Mouse (Mus musculus): ENCODE results near the gene Eps15l1. TPM values are rescaled to one million over a fixed set of nuclear protein-coding genes. Genes with fewer than 3 reads are reported as not detected.

Eps15l1 gene
- total and polyA plus RNA-seq, 2 experiments = 9.0 to 13.0 TPM

DNA sequence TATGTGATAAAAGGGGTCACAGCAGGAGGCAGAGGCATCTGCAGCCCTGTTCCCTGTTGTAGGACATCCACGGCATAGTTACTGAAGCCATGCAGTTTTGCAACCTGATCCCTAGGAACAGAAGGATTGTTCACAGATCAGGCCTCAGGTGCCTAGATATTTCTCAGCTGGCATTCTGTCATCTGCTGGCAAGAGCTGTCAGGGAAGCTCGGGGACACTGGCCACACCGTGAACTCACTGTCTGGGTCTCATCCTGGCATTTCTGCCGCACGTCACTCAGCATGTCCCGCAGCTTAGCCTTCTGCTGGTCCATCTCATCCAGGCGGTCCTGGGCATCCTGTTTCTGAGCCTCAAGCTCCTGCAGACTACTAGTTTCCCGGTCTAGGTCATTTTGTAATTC, 40.6 kb downstream of the Eps15l1 start:
- Histone ChIP-seq H3K4me1 (ENCODE audit: control insufficient read depth, insufficient read depth, low read length) (peaks cover 7% of the 10 kb centered on the region), H3K36me3 (ENCODE audit: control insufficient read depth, insufficient read depth, low read length) (peaks cover 33% of the 10 kb centered on the region), H3K4me3 (ENCODE audit: insufficient read depth, low read depth, low read length) (no peak overlapping the region), H3K9ac (ENCODE audit: low read depth, low read length) (no peak overlapping the region), H3K27me3 (ENCODE audit: control insufficient read depth, insufficient read depth, low read length) (no peaks in the 10 kb centered on the region), H3K27ac (replicated peaks; ENCODE audit: insufficient read depth, low read depth, low read length) (no peak overlapping the region), H3K79me2 (ENCODE audit: control insufficient read depth, insufficient read depth, low read length) (no peaks in the 10 kb centered on the region)
- DNase-seq (ENCODE audit: extremely low read depth, low read depth, low spot score) = no peak
- WGBS = 95% methylated on average over 8 of the region's 8 CpGs
- TF ChIP-seq CTCF (IDR thresholded peaks at IDR 0.05; ENCODE audit: low read depth, low read length) (no peak), POLR2A (IDR thresholded peaks at IDR 0.05; ENCODE audit: extremely low read depth, insufficient read depth, low read length) (no peak)

DNA sequence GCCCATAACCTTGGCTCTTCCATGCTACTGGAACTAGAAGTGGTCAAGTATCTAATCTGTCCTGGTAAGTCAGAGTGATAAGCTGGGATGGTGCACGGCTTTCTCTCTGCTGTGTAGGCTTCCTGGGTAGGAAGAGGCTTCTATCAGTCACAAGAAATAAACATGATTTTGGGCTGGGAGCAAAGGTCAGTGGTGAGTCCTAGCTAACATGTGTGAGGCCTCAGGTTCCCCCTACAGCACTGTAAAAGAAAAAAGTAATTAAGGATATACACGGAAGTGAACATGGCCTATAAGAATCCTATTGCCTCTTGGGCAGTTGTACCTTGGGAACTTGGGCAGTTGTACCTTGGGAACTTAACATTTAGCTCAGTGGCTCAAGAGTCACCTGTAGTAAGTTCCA, 44.4 kb downstream of the Eps15l1 start:
- H3K4me3 ChIP-seq (ENCODE audit: insufficient read depth, low read depth, low read length) = no peak overlapping the region
- 72% methylated on average over 2 of the region's 2 CpGs for WGBS
- no peaks in the 10 kb centered on the region for H3K27me3 ChIP-seq (ENCODE audit: control insufficient read depth, insufficient read depth, low read length)
- H3K4me1 ChIP-seq (ENCODE audit: control insufficient read depth, insufficient read depth, low read length) = peaks cover 7% of the 10 kb centered on the region
- TF ChIP-seq CTCF (IDR thresholded peaks at IDR 0.05; ENCODE audit: low read depth, low read length) (no peak), POLR2A (IDR thresholded peaks at IDR 0.05; ENCODE audit: extremely low read depth, insufficient read depth, low read length) (no peak)
- no peak overlapping the region for H3K27ac ChIP-seq (replicated peaks; ENCODE audit: insufficient read depth, low read depth, low read length)
- H3K9ac ChIP-seq (ENCODE audit: low read depth, low read length) = no peak overlapping the region
- peak; percentile 38 for DNase-seq (ENCODE audit: extremely low read depth, low read depth, low spot score)
- H3K36me3 ChIP-seq (ENCODE audit: control insufficient read depth, insufficient read depth, low read length) = peaks cover 22% of the 10 kb centered on the region
- no peaks in the 10 kb centered on the region for H3K79me2 ChIP-seq (ENCODE audit: control insufficient read depth, insufficient read depth, low read length)

DNA sequence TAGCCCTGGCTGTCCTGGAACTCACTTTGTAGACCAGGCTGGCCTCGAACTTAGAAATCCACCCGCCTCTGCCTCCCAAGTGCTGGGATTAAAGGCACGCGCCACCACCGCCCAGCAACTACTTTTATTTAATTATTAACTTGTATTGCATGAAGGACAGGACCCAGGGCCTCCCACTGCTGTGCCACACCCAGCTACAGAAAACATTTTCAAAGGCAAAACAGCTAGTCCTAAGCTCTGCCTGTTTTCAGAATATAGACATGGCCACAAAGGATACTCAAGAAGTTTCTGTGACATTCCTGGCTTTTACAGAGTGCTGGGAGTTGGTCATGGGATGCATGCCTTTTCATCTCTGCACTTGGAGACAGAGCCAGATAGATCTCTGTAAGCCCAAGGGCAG, 45.0 kb downstream of the Eps15l1 start:
- Histone ChIP-seq H3K27me3 (ENCODE audit: control insufficient read depth, insufficient read depth, low read length) (no peaks in the 10 kb centered on the region), H3K27ac (replicated peaks; ENCODE audit: insufficient read depth, low read depth, low read length) (no peak overlapping the region), H3K36me3 (ENCODE audit: control insufficient read depth, insufficient read depth, low read length) (peaks cover 26% of the 10 kb centered on the region), H3K79me2 (ENCODE audit: control insufficient read depth, insufficient read depth, low read length) (no peaks in the 10 kb centered on the region), H3K9ac (ENCODE audit: low read depth, low read length) (no peak overlapping the region), H3K4me1 (ENCODE audit: control insufficient read depth, insufficient read depth, low read length) (peaks cover 7% of the 10 kb centered on the region), H3K4me3 (ENCODE audit: insufficient read depth, low read depth, low read length) (no peak overlapping the region)
- WGBS = 30% methylated on average over 5 of the region's 5 CpGs
- peak; percentile 34 for DNase-seq (ENCODE audit: extremely low read depth, low read depth, low spot score)
- TF ChIP-seq CTCF (IDR thresholded peaks at IDR 0.05; ENCODE audit: low read depth, low read length) (no peak), POLR2A (IDR thresholded peaks at IDR 0.05; ENCODE audit: extremely low read depth, insufficient read depth, low read length) (no peak)

DNA sequence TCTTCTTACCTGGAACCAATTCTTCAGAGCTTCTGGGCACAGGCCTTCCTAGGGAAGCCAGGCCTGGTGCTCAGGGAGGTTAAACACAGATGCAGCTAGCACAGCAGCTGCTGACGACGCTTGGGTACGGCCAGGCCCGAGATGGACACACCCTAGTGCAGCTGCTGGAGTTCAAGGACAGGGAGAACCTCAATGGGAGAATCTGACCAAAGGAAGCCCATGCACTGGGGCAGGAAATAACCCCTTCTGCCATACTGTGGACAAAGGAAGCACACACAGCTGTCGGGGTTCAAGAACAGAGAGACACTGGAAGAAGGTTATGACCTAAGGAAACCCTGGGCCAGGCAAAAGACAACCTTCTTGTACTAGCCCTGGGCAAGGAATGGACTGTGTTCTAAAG, 46.1 kb downstream of the Eps15l1 start:
- TF ChIP-seq POLR2A (IDR thresholded peaks at IDR 0.05; ENCODE audit: extremely low read depth, insufficient read depth, low read length) (no peak), CTCF (IDR thresholded peaks at IDR 0.05; ENCODE audit: low read depth, low read length) (no peak)
- Histone ChIP-seq H3K4me3 (ENCODE audit: insufficient read depth, low read depth, low read length) (no peak overlapping the region), H3K27me3 (ENCODE audit: control insufficient read depth, insufficient read depth, low read length) (no peaks in the 10 kb centered on the region), H3K36me3 (ENCODE audit: control insufficient read depth, insufficient read depth, low read length) (peaks cover 27% of the 10 kb centered on the region), H3K27ac (replicated peaks; ENCODE audit: insufficient read depth, low read depth, low read length) (no peak overlapping the region), H3K79me2 (ENCODE audit: control insufficient read depth, insufficient read depth, low read length) (no peaks in the 10 kb centered on the region), H3K9ac (ENCODE audit: low read depth, low read length) (no peak overlapping the region), H3K4me1 (ENCODE audit: control insufficient read depth, insufficient read depth, low read length) (peaks cover 7% of the 10 kb centered on the region)
- no peak for DNase-seq (ENCODE audit: extremely low read depth, low read depth, low spot score)
- WGBS = 79% methylated on average over 5 of the region's 5 CpGs

DNA sequence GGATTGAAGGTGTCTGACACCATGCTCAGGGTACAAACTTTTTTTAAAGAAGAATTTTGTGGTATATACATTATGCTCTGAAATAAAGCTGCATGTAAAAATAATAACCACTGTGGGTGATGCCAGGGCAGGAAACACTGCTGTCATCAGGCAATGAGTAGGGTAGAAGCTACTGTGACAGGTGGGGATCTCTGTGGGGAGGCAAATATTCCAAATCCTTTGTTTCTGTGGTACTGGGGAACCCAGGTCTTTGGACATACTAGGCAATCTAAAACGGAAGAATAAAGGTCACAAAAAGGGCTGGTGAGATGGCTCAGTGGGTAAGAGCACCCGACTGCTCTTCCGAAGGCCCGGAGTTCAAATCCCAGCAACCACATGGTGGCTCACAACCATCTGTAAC, 48.9 kb downstream of the Eps15l1 start:
- Histone ChIP-seq H3K79me2 (ENCODE audit: control insufficient read depth, insufficient read depth, low read length) (no peaks in the 10 kb centered on the region), H3K4me1 (ENCODE audit: control insufficient read depth, insufficient read depth, low read length) (peaks cover 7% of the 10 kb centered on the region), H3K27me3 (ENCODE audit: control insufficient read depth, insufficient read depth, low read length) (no peaks in the 10 kb centered on the region), H3K36me3 (ENCODE audit: control insufficient read depth, insufficient read depth, low read length) (peaks cover 30% of the 10 kb centered on the region), H3K27ac (replicated peaks; ENCODE audit: insufficient read depth, low read depth, low read length) (no peak overlapping the region), H3K9ac (ENCODE audit: low read depth, low read length) (no peak overlapping the region), H3K4me3 (ENCODE audit: insufficient read depth, low read depth, low read length) (no peak overlapping the region)
- TF ChIP-seq CTCF (IDR thresholded peaks at IDR 0.05; ENCODE audit: low read depth, low read length) = no peak
- WGBS = 88% methylated on average over 4 of the region's 4 CpGs
- no peak for DNase-seq (ENCODE audit: extremely low read depth, low read depth, low spot score)

DNA sequence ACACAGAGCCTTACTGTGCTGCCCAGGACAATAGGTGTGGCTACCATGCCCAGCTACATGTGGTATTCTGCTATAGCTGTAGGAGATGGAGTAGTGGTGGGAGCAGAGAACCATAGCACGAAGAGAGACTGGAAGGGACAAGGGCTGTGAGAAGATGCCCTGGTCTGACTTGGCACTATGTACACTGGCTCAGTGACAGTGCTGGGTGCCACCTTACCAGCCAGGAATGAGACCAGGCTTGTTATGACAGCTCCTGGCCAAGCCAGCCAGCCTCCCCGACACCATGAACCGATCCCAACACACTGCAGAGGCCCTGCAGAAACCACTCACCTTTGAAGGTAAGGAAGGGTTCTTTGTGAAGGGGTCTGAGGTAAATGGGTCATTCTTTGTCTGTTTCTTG, 49.9 kb downstream of the Eps15l1 start:
- WGBS = 97% methylated on average over 3 of the region's 3 CpGs

More for the DNA sequence above, 49.9 kb downstream of the Eps15l1 start:
- H3K36me3 ChIP-seq (ENCODE audit: control insufficient read depth, insufficient read depth, low read length) = peaks cover 27% of the 10 kb centered on the region; the same call in 1 of the 2 replicates
- no peaks in the 10 kb centered on the region for H3K4me1 ChIP-seq (ENCODE audit: control insufficient read depth, insufficient read depth, low read length)
- H3K4me3 ChIP-seq (ENCODE audit: insufficient read depth, low read depth, low read length) = no peak overlapping the region
- no peak overlapping the region for H3K27ac ChIP-seq (replicated peaks; ENCODE audit: insufficient read depth, low read depth, low read length)
- no peak for DNase-seq (ENCODE audit: extremely low read depth, low read depth, low spot score)
- H3K9ac ChIP-seq (ENCODE audit: low read depth, low read length) = no peak overlapping the region
- H3K27me3 ChIP-seq (ENCODE audit: control insufficient read depth, insufficient read depth, low read length) = no peaks in the 10 kb centered on the region
- TF ChIP-seq CTCF (IDR thresholded peaks at IDR 0.05; ENCODE audit: low read depth, low read length) (no peak), POLR2A (IDR thresholded peaks at IDR 0.05; ENCODE audit: extremely low read depth, insufficient read depth, low read length) (no peak)
- no peaks in the 10 kb centered on the region for H3K79me2 ChIP-seq (ENCODE audit: control insufficient read depth, insufficient read depth, low read length)
